Mouse (Mus musculus): ENCODE data around the gene Il17rb. TPM values are rescaled to one million over a fixed set of nuclear protein-coding genes. Genes with fewer than 3 reads are reported as not detected.

Gene Il17rb
- polyA plus RNA-seq, 1 experiment from 2014 or later, result 0.60 TPM

- 90% methylated on average over 8 of the region's 8 CpGs for WGBS (ENCODE audit: insufficient replicate concordance)
- H3K9ac ChIP-seq (ENCODE audit: low read depth, low read length), result no peak overlapping the region
- no peak for ATAC-seq (replicated peaks; ENCODE audit: insufficient number of reproducible peaks, low FRiP score, low TSS enrichment)
- no peaks in the 10 kb centered on the region for H3K27me3 ChIP-seq (ENCODE audit: control insufficient read depth, insufficient read depth, low read length)
- H3K4me1 ChIP-seq (ENCODE audit: control insufficient read depth, insufficient read depth, low read length), result no peaks in the 10 kb centered on the region
- H3K9me3 ChIP-seq (replicated peaks; ENCODE audit: control insufficient read depth, low read length), result no peaks in the 10 kb centered on the region
- no peaks in the 10 kb centered on the region for H3K36me3 ChIP-seq (ENCODE audit: control insufficient read depth, insufficient read depth, low read length)
- H3K4me3 ChIP-seq (ENCODE audit: low read depth, low read length), result no peak overlapping the region
- no peak overlapping the region for H3K27ac ChIP-seq (ENCODE audit: low read depth, low read length)
- no peak overlapping the region for H3K4me2 ChIP-seq
Observed at GRCm38 (mm10) chr14:30019375-30019774, 10.7 kb upstream of the Il17rb start.

- Histone ChIP-seq H3K36me3 (ENCODE audit: control insufficient read depth, insufficient read depth, low read length) (no peaks in the 10 kb centered on the region), H3K4me1 (ENCODE audit: control insufficient read depth, insufficient read depth, low read length) (no peaks in the 10 kb centered on the region), H3K4me2 (no peak overlapping the region), H3K4me3 (ENCODE audit: low read depth, low read length) (no peak overlapping the region), H3K27me3 (ENCODE audit: control insufficient read depth, insufficient read depth, low read length) (no peaks in the 10 kb centered on the region), H3K9me3 (replicated peaks; ENCODE audit: control insufficient read depth, low read length) (no peaks in the 10 kb centered on the region), H3K27ac (ENCODE audit: low read depth, low read length) (no peak overlapping the region), H3K9ac (ENCODE audit: low read depth, low read length) (no peak overlapping the region)
- no peak for ATAC-seq (replicated peaks; ENCODE audit: insufficient number of reproducible peaks, low FRiP score, low TSS enrichment)
- 88% methylated on average over 6 of the region's 6 CpGs for WGBS (ENCODE audit: insufficient replicate concordance)
Observed at GRCm38 (mm10) chr14:30018846-30019245, 10.2 kb upstream of the Il17rb start.

- 87% methylated on average over 4 of the region's 4 CpGs for WGBS (ENCODE audit: insufficient replicate concordance)
- H3K9ac ChIP-seq (ENCODE audit: low read depth, low read length), result no peak overlapping the region
- H3K4me1 ChIP-seq (ENCODE audit: control insufficient read depth, insufficient read depth, low read length), result no peaks in the 10 kb centered on the region
Observed at GRCm38 (mm10) chr14:30018463-30018801, 9.7 kb upstream of the Il17rb start.

GRCm38 (mm10) chr14:30017794-30018462, 9.2 kb upstream of the Il17rb start:
- Histone ChIP-seq H3K4me3 (ENCODE audit: low read depth, low read length) (no peak overlapping the region), H3K27me3 (ENCODE audit: control insufficient read depth, insufficient read depth, low read length) (no peaks in the 10 kb centered on the region), H3K4me2 (no peak overlapping the region), H3K9ac (ENCODE audit: low read depth, low read length) (no peak overlapping the region), H3K36me3 (ENCODE audit: control insufficient read depth, insufficient read depth, low read length) (no peaks in the 10 kb centered on the region), H3K27ac (ENCODE audit: low read depth, low read length) (no peak overlapping the region), H3K9me3 (replicated peaks; ENCODE audit: control insufficient read depth, low read length) (no peaks in the 10 kb centered on the region), H3K4me1 (ENCODE audit: control insufficient read depth, insufficient read depth, low read length) (no peaks in the 10 kb centered on the region)
- WGBS (ENCODE audit: insufficient replicate concordance), result 79% methylated on average over 8 of the region's 8 CpGs
- ATAC-seq (replicated peaks; ENCODE audit: insufficient number of reproducible peaks, low FRiP score, low TSS enrichment), result no peak

More at GRCm38 (mm10) chr14:30018463-30018801, 9.7 kb upstream of the Il17rb start:
- no peaks in the 10 kb centered on the region for H3K9me3 ChIP-seq (replicated peaks; ENCODE audit: control insufficient read depth, low read length)
- no peaks in the 10 kb centered on the region for H3K36me3 ChIP-seq (ENCODE audit: control insufficient read depth, insufficient read depth, low read length)
- no peak overlapping the region for H3K27ac ChIP-seq (ENCODE audit: low read depth, low read length)
- no peak overlapping the region for H3K4me3 ChIP-seq (ENCODE audit: low read depth, low read length)
- H3K27me3 ChIP-seq (ENCODE audit: control insufficient read depth, insufficient read depth, low read length), result no peaks in the 10 kb centered on the region
- no peak for ATAC-seq (replicated peaks; ENCODE audit: insufficient number of reproducible peaks, low FRiP score, low TSS enrichment)
- no peak overlapping the region for H3K4me2 ChIP-seq

- Histone ChIP-seq H3K27ac (ENCODE audit: low read depth, low read length) (no peak overlapping the region), H3K4me3 (ENCODE audit: low read depth, low read length) (no peak overlapping the region), H3K36me3 (ENCODE audit: control insufficient read depth, insufficient read depth, low read length) (no peaks in the 10 kb centered on the region), H3K4me2 (no peak overlapping the region), H3K4me1 (ENCODE audit: control insufficient read depth, insufficient read depth, low read length) (no peaks in the 10 kb centered on the region), H3K9me3 (replicated peaks; ENCODE audit: control insufficient read depth, low read length) (no peaks in the 10 kb centered on the region), H3K9ac (ENCODE audit: low read depth, low read length) (no peak overlapping the region), H3K27me3 (ENCODE audit: control insufficient read depth, insufficient read depth, low read length) (no peaks in the 10 kb centered on the region)
- ATAC-seq (replicated peaks; ENCODE audit: insufficient number of reproducible peaks, low FRiP score, low TSS enrichment), result no peak
- 85% methylated on average over 5 of the region's 5 CpGs for WGBS (ENCODE audit: insufficient replicate concordance)
Observed at GRCm38 (mm10) chr14:30016666-30017065, 8.0 kb upstream of the Il17rb start.

- no peaks in the 10 kb centered on the region for H3K4me1 ChIP-seq (ENCODE audit: control insufficient read depth, insufficient read depth, low read length)
- no peaks in the 10 kb centered on the region for H3K36me3 ChIP-seq (ENCODE audit: control insufficient read depth, insufficient read depth, low read length)
- H3K27me3 ChIP-seq (ENCODE audit: control insufficient read depth, insufficient read depth, low read length), result peaks cover 9% of the 10 kb centered on the region
- no peak overlapping the region for H3K9ac ChIP-seq (ENCODE audit: low read depth, low read length)
- H3K9me3 ChIP-seq (replicated peaks; ENCODE audit: control insufficient read depth, low read length), result no peaks in the 10 kb centered on the region
- 56% methylated on average over 1 of the region's 1 CpGs for WGBS (ENCODE audit: insufficient replicate concordance)
- H3K27ac ChIP-seq (ENCODE audit: low read depth, low read length), result no peak overlapping the region
- H3K4me2 ChIP-seq, result no peak overlapping the region
- no peak for ATAC-seq (replicated peaks; ENCODE audit: insufficient number of reproducible peaks, low FRiP score, low TSS enrichment)
- no peak overlapping the region for H3K4me3 ChIP-seq (ENCODE audit: low read depth, low read length)
Observed at GRCm38 (mm10) chr14:30015008-30015407, 6.3 kb upstream of the Il17rb start.

GRCm38 (mm10) chr14:30014487-30014886, 5.8 kb upstream of the Il17rb start:
- H3K4me2 ChIP-seq, result no peak overlapping the region
- WGBS (ENCODE audit: insufficient replicate concordance), result 72% methylated on average over 10 of the region's 10 CpGs
- no peak for ATAC-seq (replicated peaks; ENCODE audit: insufficient number of reproducible peaks, low FRiP score, low TSS enrichment)
- H3K27me3 ChIP-seq (ENCODE audit: control insufficient read depth, insufficient read depth, low read length), result peaks cover 13% of the 10 kb centered on the region
- no peaks in the 10 kb centered on the region for H3K36me3 ChIP-seq (ENCODE audit: control insufficient read depth, insufficient read depth, low read length)
- H3K4me3 ChIP-seq (ENCODE audit: low read depth, low read length), result no peak overlapping the region
- no peak overlapping the region for H3K9ac ChIP-seq (ENCODE audit: low read depth, low read length)
- no peaks in the 10 kb centered on the region for H3K4me1 ChIP-seq (ENCODE audit: control insufficient read depth, insufficient read depth, low read length)
- no peaks in the 10 kb centered on the region for H3K9me3 ChIP-seq (replicated peaks; ENCODE audit: control insufficient read depth, low read length)
- no peak overlapping the region for H3K27ac ChIP-seq (ENCODE audit: low read depth, low read length)

- Histone ChIP-seq H3K4me1 (ENCODE audit: control insufficient read depth, insufficient read depth, low read length) (no peaks in the 10 kb centered on the region), H3K9me3 (replicated peaks; ENCODE audit: control insufficient read depth, low read length) (no peaks in the 10 kb centered on the region), H3K4me2 (no peak overlapping the region), H3K36me3 (ENCODE audit: control insufficient read depth, insufficient read depth, low read length) (no peaks in the 10 kb centered on the region), H3K27me3 (ENCODE audit: control insufficient read depth, insufficient read depth, low read length) (peaks cover 30% of the 10 kb centered on the region), H3K4me3 (ENCODE audit: low read depth, low read length) (no peak overlapping the region), H3K9ac (ENCODE audit: low read depth, low read length) (no peak overlapping the region), H3K27ac (ENCODE audit: low read depth, low read length) (no peak overlapping the region)
- no peak for ATAC-seq (replicated peaks; ENCODE audit: insufficient number of reproducible peaks, low FRiP score, low TSS enrichment)
- 80% methylated on average over 10 of the region's 10 CpGs for WGBS (ENCODE audit: insufficient replicate concordance)
Observed at GRCm38 (mm10) chr14:30011886-30012560, 3.3 kb upstream of the Il17rb start.
